Mouse (Mus musculus): ENCODE data around the gene Myo3a. TPM values are rescaled to one million over a fixed set of nuclear protein-coding genes. Genes with fewer than 3 reads are reported as not detected.
A peak's percentile ranks its signal among the peaks of the same experiment; 100 is the strongest.

The Myo3a gene
- total RNA-seq, 2 experiments from 2014 or later = 0.61 to 1.6 TPM

- DNase-seq (ENCODE audit: low spot score in 2 of 2) = no peak
- intact Hi-C loops (cut with DNase I) = loop anchor here (10.0 kb wide), 1 partner anchor 585 kb away; no protein-coding TSS in a partner anchor
Measured at GRCm38 (mm10) chr2:22620030-22620429, 392.7 kb downstream of the Myo3a start.

GRCm38 (mm10) chr2:22620534-22620933 lies 393.2 kb downstream of the Myo3a start:
- intact Hi-C loops (cut with DNase I) = loop anchor here (10.0 kb wide), 1 partner anchor 586 kb away; no protein-coding TSS in a partner anchor
- no peak for DNase-seq (ENCODE audit: low spot score in 2 of 2)

GRCm38 (mm10) chr2:22620978-22621827 lies 393.9 kb downstream of the Myo3a start:
- peak; percentile 15 to 21 for DNase-seq (ENCODE audit: low spot score in 2 of 2)
- intact Hi-C loops (cut with DNase I) = loop anchor here (10.0 kb wide), 1 partner anchor 586 kb away; no protein-coding TSS in a partner anchor

- intact Hi-C loops (cut with DNase I) = loop anchor here (10.0 kb wide), 1 partner anchor 587 kb away; no protein-coding TSS in a partner anchor
- DNase-seq (ENCODE audit: low spot score in 2 of 2) = peak; percentile 27 to 31
Measured at GRCm38 (mm10) chr2:22621828-22622731, 394.8 kb downstream of the Myo3a start, which contains the start of gene Gad2. Gad2 (plus strand) TSS chr2:22622205.

- DNase-seq (ENCODE audit: low spot score in 2 of 2) = no peak
- intact Hi-C loops (cut with DNase I) = loop anchor here (10.0 kb wide), 1 partner anchor 589 kb away; no protein-coding TSS in a partner anchor
Measured at GRCm38 (mm10) chr2:22623111-22624070, 396.1 kb downstream of the Myo3a start.

GRCm38 (mm10) chr2:22624188-22624975 lies 397.1 kb downstream of the Myo3a start:
- intact Hi-C loops (cut with DNase I) = loop anchor here (10.0 kb wide), 1 partner anchor 590 kb away; no protein-coding TSS in a partner anchor
- no peak for DNase-seq (ENCODE audit: low spot score in 2 of 2)

GRCm38 (mm10) chr2:22625096-22625960 lies 398.0 kb downstream of the Myo3a start:
- no peak for DNase-seq (ENCODE audit: low spot score in 2 of 2)
- intact Hi-C loops (cut with DNase I) = loop anchor here (5.0 to 10.0 kb wide), 2 partner anchors 591 to 668 kb away; no protein-coding TSS in a partner anchor

- no peak for DNase-seq (ENCODE audit: low spot score in 2 of 2)
- intact Hi-C loops (cut with DNase I) = loop anchor here (5.0 to 10.0 kb wide), 2 partner anchors 592 to 670 kb away; no protein-coding TSS in a partner anchor
Measured at GRCm38 (mm10) chr2:22627147-22627666, 399.9 kb downstream of the Myo3a start.

GRCm38 (mm10) chr2:22627819-22628432 lies 400.6 kb downstream of the Myo3a start:
- DNase-seq (ENCODE audit: low spot score in 2 of 2) = no peak
- intact Hi-C loops (cut with DNase I) = loop anchor here (5.0 to 10.0 kb wide), 2 partner anchors 593 to 671 kb away; no protein-coding TSS in a partner anchor

- intact Hi-C loops (cut with DNase I) = no loop called here
- DNase-seq (ENCODE audit: low spot score in 2 of 2) = no peak
Measured at GRCm38 (mm10) chr2:22634766-22635165, 407.5 kb downstream of the Myo3a start.

- intact Hi-C loops (cut with DNase I) = no loop called here
- no peak for DNase-seq (ENCODE audit: low spot score in 2 of 2)
Measured at GRCm38 (mm10) chr2:22646134-22646533, 418.8 kb downstream of the Myo3a start.

GRCm38 (mm10) chr2:22648394-22648793 lies 421.1 kb downstream of the Myo3a start:
- DNase-seq (ENCODE audit: low spot score in 2 of 2) = no peak
- intact Hi-C loops (cut with DNase I) = no loop called here

- intact Hi-C loops (cut with DNase I) = no loop called here
- DNase-seq (ENCODE audit: low spot score in 2 of 2) = no peak
Measured at GRCm38 (mm10) chr2:22651826-22652225, 424.5 kb downstream of the Myo3a start.

- intact Hi-C loops (cut with DNase I) = no loop called here
- no peak for DNase-seq (ENCODE audit: low spot score in 2 of 2)
Measured at GRCm38 (mm10) chr2:22663731-22664130, 436.4 kb downstream of the Myo3a start.
